Mouse (Mus musculus): ENCODE data around the gene Map10.
A peak's percentile ranks its signal among the peaks of the same experiment; 100 is the strongest.

Gene Map10

GRCm38 (mm10) chr8:125718914-125719313, 49.3 kb downstream of the Map10 start:
- DNase-seq = no peak

GRCm38 (mm10) chr8:125722675-125723074, 53.1 kb downstream of the Map10 start:
- peak; percentile 96 for DNase-seq
